Mouse (Mus musculus) brain, adult 2 months (tissue): ENCODE data around the gene Slc25a13.
A peak's percentile ranks its signal among the peaks of the same experiment; 100 is the strongest.

Experiments
- DNase-seq: peaks from one replicate; pipeline ENCODE4 v3.0.0; 2011; ENCODE audit warnings: low read depth, low spot score

Gene Slc25a13

DNA sequence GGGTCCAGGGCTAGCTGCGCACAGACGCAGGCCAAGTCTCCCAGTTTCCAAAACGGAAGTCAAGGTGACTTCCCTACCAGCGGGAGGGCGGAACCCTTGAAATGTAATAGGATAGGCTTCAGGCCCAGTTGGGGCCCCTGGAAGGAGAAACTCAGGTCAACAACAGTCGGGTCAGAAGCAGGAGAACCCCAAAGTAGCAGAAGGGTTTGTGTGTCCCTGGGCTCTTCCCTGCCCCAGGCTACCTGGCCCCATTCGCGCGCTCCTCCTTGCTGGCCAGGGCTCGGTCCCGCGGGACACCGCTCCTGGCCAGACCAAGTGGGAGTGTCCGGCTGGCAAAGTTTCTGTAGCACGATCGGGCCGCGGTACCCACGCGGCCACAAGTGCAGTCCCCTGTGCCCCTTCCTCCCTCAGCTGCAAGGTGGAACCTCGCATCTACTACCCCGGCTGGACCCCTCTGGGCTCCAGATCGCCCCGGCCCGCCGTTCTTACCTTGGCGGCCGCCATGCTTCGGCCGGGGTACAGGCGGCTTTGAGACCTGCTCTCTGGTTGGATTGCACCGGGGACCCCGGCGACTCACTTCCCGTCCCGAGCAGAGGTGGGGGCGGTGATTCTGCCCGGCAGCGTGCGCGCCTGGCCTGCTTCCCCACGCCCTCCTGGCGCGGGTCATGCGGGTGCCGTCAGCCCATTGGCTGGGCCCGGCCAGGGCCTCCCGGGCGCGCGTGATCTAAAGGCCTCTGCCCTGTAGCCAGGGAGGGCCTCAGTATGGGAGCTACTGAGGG is at the start of gene Slc25a13:
Gene Slc25a13, minus strand, starts transcription at position 667 of the 779 bp plus-strand sequence.
- peak; percentile 60 for DNase-seq

DNA sequence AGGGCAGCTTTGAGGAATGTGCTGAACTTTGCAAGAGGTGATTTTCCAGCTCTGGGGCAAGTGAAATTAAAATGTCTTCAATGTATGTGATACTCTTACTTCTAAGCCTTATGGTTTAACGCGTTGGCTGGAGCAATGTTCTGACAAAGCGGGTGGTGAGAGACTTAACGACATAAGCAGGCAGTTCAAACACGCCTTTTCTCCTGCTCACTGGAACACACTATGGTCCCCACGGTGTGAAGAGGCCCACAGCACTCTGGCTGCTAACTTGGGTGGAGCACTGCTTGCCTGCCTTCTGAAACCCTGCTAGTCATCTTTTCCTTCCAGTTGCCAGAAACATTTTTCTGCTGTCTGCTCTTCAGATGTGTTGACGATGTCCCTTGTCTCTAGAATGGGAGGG is 48.8 kb upstream of the Slc25a13 start:
- no peak for DNase-seq

DNA sequence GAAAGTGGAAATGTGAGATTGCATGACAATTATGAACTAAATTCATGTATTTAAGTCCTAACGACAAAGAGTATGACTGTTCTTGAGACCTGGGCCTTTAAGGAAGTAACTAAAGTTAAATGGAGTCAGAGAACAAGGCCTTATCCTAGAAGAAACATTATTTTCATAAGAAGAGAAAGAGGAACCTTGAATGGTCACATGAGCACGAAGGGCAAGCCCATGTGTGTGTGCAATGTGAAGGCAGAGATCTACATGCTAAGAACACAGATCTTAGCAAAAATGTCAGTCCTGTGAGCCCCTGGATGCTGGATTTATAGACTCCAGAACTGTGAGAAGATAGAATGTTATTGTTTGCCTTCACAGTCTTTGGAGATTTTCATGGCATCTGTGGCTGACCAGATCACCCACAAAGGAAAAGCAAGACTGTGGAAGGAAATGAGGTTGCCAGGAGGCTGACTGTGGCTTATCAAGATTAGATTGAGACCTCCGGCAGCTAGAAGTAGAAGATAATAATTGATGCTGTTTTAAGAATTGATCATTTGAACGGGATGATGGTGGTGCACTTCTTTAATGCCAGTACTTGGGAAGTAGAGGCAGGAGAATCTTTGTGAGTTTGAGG is 46.4 kb upstream of the Slc25a13 start:
- DNase-seq: no peak

DNA sequence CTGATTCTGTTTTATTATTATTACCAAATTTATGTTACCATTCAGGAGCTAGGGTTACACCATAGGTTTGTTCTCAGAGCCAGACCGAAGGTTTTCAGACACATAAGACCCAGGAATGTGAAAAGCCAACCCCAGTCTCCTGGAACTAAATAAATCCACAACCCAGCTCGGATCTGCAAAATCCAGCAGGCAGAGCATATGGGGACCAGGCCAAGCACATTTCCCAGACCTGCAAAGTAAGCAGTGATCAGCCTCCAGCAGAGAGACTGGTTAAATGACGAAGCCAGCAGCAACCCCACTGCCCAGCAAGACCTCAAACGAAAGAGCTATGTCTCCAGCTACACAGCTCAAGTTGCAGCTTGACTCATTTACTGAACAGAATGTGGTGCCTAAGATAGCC is 43.9 kb upstream of the Slc25a13 start:
- DNase-seq: no peak

DNA sequence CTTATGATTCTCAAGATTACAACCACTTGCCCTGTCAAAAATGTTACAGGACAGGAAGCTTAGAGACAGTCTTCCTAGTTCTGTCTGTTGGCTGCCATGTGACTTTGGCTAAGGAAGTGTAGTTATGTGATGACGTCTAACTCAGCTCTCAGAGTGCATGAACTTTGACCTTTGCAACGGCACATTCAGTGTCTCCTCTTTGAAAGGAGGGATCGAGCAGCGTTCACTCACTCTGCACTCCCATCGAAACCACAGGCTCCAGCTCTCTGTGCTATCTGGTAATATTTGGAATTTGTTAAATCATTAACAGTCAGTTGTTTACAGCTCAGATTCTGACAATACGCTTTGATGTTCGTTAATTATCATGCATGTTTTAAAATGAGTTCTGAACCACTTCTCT is 31.5 kb upstream of the Slc25a13 start:
- DNase-seq: no peak

DNA sequence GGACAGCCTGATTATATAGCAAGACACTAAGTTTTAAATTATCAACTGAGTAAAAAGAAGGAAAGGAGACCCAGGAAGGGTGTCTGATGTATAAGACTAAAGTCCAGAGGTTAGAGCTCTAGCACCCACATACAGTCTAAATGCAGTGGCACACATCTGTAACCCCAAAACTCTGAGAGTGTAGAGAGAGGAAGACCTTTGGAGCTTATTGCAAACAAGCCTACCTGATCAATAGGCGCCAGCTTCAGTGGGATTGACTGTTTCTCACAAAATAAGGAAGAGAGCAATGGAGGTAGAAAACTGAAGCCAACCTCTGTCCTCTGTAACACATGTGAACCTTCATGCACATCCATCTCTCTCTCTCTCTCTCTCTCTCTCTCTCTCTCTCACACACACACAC is 26.9 kb upstream of the Slc25a13 start:
- DNase-seq: no peak

DNA sequence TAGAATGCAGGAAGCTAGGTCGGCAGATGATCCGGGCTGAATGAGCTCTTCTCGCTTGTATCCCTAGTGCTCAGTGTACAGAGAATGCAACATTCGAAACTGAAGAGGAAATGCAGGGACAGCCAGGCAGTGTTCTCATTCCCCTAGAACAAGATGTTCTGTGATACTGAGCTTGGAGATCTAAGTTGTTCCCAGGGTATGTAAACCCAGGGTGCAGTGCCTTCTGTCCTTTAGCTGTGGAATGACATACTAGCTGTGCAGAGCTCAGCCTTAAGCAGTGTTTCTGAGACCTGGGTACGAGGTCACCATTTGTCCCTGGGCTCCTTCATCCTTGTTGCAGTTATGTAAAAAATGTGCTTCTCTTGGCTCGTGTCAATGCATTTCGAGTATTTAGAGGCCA is 25.1 kb upstream of the Slc25a13 start:
- peak; percentile 39 for DNase-seq

DNA sequence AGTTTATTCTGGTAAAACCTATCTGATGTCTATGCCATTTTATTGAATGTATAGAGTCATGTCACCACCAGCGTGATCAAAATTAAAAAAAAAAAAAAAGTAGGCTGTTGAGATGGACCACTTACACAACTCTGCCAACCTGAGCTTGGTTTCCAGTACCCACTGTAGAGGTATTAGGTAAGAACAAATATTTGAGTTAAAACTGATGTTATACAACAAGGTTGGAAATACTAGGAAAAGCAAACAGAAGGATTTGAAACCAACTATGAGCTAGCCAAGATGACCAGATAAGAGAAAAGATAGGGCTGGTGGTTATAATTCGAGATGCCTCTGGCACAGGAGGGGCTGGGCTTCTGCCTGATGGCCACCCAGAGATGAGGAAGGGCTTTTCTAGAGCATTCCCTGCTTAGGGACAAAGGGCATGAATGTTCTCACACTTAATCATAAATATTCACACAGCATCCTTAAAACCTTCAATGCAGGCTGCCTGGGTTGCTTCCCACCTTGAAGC is 19.9 kb upstream of the Slc25a13 start:
- no peak for DNase-seq

DNA sequence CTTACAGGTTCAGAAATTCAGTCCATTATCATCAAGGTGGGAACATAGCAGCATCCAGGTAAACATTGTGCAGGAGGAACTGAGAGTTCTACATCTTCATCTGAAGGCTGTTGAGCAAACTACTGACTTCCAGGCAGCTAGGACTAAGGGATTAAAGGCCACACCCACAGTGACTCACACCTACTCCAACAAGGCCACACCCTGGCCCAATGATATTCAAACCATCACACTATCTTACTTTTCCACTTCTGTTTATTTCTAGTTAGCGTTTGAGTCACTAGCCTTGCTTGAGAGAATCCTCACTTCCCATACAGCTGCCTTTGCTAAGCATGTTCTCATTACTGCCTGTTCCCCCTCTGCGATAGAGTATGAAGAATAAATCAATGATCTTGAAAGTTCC is 13.3 kb upstream of the Slc25a13 start:
- no peak for DNase-seq

DNA sequence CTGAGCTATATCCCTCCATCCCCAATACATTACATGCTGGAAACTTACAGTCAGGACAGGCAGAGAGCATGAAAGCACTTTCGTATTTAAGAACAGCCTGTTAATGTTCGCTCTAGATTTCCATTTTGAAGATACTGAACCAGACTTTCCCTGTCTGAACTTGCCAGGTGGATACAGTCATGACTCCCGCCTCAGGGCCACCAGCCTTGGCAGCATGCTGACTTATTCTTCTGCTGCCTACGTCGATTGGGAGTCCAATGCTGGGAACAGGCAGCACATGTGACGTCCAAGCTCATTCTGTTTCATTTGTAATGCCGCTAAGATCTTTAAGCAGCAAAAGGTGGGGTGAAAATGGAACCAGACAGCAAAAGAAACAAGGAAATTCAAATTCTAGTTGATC is 5.7 kb upstream of the Slc25a13 start:
- DNase-seq: no peak

DNA sequence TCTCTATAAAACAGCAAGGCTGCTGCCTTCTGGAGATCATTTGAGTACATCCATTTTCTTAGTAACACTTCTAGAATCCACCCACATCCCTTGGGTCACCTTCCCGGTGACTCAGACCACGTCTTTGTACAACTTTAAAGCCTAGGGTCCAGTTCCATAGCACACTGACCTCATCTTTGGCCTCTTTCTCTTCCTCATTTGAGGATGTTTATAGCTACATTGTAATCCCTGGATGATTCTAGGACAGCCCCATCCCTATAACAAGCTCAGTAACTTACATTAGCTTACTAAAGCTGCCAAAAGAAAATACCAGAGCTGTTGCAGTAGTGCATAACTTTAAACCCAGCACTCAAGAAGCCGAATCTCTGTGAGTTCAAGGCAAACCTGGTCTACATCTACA is 3.6 kb upstream of the Slc25a13 start:
- DNase-seq: no peak

DNA sequence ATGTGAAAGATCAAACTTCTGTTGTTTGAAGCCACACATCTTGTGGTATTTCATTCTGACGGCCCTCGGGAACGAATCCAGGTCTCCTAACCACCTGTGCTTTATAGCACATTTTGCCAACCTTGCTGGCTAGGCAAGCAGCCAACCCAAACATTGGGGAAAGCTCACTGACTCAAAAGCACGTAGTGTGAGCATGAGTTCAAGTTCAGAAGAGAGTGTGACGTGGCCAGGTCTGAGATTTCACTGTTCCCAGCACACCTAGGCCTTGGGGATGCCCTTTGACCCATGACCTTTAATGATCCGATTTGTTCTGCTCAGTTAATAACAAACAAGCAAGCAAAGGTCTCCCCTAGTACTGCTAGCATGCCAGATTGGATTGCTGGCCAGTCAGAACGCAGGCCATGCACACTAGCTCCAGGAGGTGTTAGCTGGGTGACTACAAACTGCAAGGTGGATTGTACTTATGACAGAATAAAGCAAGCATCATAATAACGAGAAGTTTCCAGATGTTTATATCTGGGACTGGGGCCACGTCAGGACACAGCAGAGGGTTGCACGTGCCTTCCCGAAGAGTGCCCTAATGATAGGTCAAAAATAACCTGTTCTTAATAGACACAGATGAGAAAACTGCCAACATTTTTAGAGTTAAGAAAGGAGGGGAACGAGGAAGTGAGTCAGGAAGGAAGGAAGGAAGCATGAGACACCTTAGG is 2.8 kb upstream of the Slc25a13 start:
- no peak for DNase-seq

DNA sequence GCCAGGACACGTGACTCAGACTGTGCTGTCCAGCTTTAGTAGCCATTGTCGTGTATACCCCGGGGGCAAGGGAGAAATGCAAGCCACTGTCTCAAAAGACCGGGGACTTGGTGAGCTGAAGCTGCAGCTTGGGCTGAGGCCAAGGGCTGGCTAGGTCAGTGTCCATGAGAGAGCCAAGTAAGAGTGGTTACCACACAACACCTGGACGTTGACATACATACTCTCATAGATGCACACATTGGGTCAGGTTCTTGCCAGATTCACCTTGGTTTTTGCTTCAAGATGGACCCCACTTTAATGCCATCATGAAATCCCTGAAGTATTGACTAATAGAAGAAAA is 283 bp upstream of the Slc25a13 start:
- no peak for DNase-seq

DNA sequence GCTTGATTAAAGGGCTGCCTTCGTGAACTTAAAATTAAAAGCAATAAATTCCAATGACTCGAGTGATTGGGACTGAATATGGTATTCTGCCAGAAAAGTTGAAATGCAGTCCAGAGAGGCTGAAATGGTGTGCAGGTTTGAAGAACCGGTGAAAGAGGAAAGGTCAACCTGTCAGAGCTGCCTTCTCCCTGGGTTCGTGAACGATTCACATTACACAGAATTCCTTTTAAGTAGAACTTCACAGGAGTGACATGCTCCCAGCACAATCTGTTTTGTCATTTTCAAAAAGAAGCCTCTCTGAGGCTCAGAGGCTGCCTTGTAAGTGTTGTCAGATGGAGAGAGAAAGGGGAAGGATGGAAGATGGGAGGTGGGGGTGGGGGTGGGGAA is 860 bp downstream of the Slc25a13 start:
- no peak for DNase-seq

DNA sequence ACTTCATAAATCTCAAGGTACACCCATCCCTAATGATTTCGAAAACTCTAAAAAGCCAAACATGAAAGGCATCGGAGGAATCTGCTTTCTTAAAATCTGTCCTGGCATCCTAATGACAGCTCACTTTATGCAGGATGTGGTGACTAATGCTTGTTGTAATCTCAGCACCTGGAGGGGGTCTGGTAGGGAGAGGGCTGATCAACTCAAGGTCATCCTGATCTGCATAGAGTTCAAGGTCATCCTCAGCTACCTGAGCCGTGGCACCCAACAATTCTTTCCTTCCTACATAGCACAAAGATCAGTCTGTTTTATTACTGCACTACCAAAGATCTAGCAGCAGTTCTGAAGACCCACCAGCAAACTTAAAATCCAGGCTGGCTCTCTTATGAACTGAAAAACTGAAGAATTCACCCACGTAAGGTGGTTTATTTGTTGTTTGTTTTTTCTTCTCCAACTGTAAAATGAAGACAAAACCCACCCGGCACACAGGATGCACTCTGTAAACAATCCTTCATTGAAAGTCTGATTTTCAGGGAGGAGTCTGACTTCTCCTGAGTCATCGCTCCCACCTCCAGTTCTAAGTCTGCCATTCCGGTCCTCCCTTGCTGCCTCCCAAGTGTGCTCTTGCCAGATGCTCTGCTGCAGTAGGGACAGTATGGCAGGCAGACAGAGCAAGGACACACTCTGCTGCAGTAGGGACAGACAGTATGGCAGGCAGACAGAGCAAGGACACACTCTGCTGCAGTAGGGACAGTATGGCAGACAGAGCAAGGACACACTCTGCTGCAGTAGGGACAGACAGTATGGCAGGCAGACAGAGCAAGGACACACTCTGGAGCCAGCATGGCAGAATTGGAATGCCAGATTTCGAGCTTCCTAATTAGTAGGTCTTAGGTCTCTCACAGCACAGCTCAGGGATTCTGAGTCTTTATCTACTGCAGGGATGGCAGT is 4.3 kb downstream of the Slc25a13 start:
- peak; percentile 69 for DNase-seq

DNA sequence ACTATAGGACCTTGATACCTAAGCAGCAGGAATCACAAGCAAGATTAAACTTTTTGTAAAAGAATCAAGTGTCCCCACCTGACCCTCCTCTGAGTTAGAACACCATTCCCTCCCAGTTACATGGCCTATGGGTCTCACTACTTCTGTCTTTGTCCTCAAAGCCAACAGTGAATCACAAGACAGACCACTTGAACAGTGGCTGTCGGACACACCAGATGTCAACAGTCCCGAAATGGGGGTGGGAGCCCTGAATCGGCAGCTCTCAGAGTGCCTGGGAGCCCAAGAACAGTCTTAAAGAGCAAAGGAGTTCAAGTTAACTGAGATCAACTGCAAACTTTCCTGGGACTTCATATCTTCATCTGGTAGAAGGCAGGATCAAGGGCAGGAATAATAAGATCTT is 5.0 kb downstream of the Slc25a13 start:
- DNase-seq: no peak

DNA sequence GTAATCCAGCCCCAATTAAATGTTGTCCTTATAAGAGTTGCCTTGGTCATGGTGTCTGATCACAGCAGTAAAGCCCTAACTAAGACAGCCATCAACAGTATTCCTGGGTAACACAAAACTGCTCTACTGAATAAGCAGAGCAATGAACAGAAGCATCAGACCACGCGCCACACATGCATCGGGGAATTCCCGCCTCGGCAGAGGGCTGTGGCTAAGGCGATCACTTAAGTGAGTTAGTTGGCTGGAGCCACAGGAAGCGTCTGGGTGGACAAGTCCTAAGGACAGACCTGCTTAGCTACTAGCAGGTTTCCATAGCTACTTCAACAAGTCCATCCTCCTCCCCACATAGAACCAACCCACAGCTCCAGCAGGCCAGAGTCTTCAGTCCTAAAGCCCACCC is 6.3 kb downstream of the Slc25a13 start:
- no peak for DNase-seq

DNA sequence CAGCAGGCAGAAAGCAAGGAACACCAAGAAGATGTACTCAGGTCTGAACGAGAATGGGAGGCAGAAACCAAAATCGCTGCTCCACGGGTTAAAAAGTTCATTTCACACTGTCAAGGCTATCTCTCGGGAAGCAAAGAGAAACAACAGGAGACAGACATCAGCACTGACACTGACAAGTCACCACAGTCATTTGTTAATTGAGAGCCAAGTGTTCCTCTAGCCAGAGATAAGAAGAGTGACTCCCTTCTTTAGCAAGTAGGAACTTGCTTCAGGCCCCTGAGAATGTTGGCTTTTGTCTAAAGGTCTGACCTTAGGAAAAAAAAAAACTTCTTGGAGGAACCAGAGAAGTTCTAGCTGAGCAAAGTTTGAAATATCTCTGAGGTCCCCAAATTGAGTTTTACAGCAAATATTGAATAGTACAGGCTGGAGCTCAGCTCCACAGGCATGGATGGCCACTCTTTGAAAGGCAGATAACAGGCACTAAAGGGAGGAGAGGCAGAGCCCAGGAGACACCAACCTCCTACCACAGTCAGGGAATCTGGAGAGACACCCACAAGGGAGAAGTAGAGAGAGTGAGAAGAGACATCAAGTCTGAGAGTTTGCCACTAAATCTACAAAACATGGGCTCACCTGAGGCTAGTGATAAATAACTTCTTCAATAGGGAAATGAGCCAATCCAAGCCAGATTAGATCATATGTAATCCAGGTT is 8.5 kb downstream of the Slc25a13 start:
- DNase-seq: no peak

DNA sequence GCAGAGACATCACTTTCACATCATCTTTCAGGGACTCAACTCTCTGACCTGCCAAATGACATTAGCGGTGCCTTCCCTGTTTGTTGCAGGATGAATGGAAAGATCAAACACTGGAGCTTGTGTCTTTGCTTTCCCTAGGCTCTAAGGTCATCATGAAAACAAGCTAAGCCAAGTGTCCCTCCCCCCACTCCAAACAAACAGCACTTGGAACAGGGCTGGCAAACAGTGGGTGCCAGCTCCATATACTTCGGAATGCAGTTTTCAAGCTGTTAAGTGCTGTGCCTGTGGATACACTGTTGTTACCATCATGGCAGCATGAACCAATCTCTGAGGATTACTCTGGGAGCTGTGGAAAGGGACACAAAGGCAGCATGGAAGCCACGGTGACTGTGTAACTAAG is 9.1 kb downstream of the Slc25a13 start:
- DNase-seq: no peak

DNA sequence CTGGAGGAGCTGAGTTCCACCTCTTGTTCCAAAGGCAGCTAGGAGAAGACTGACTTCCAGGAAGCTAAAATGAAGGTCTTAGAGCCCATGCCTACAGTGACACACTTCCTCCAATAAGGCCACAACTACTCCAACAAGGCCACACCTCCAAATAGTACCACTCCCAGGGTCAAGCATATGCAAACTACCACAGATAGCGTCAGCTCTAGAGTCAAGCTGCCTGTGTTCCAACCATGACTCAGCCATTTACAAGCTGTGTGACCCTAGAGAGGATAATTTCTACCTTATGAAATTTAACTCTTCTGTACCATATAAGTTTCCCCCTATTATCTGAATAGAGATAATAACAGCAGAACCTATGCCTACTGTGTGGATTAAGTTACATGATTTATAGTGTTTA is 9.6 kb downstream of the Slc25a13 start:
- DNase-seq: no peak

DNA sequence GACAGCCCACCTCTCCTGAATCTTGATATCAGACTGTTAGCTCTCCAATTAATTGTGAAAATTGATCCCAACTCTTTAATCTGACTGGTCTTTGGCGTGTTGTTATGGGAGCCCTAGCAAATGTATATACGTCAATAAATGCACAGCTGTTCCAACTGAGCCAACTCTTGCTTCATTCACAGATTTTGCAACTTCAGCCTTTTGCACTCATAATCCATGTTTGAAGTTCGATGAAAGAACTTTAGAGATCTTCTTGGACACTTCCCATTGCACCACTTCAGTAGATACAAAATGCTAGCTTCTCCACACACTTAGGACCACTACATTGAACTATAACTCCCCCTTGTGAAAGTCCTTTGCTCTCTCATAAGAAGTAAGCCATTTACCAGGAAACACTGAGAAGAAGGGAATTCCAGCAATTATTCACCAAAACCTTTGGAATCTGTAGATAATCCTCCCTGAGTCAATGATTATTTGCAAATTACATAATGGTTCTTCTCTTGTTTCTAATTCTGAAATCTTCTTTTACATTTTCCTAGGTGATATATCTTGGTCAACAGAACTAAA is 11.3 kb downstream of the Slc25a13 start:
- no peak for DNase-seq
